Mouse (Mus musculus): ENCODE measurements around the gene Lhx4.

The Lhx4 gene

DNA sequence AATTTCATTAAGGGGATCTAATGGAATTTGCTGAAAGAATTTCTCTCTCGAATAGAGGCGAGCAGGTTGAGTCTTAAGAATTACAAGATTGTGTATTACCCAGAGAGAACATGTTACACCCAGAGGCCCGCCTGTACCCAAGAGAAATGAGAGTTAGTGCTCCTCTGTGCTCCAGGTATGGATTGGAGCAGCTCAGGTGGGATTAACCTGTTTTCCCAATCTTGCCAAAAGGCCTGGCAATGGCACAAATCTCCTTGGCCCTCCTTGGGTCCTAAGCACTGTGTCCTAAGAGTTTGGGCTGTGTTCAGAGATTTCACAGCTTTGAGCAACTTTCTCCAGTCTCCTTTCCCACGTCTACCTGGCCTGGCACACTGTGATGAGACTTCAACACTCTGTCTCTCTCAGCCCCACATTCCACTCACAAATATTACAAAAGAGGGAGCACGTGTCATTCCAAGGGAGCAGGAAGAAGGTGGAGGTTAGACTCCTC is 48.2 kb downstream of the Lhx4 start:
- in situ Hi-C loops (cut with MboI, MseI): no loop called here

DNA sequence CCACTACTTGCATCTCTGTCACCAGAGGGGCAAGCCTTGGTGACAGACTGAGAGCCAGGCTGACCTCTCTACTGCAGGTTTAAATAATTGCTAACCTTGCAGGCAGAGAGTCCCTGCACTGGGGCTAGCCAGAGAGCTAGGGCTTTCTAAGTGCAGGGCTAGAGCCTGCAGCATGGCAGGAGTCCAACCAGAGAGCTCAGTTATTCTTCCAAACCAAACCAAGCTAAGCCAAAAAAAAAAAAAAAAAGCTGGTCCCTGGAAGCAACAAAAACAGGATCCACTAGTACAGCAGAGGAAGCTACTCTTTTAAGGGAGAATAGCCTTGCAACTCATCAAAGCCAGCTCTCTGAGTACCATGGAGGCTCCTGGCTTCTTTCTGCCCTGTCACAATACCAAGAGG is 50.6 kb downstream of the Lhx4 start:
- in situ Hi-C loops (cut with MboI, MseI): no loop called here

DNA sequence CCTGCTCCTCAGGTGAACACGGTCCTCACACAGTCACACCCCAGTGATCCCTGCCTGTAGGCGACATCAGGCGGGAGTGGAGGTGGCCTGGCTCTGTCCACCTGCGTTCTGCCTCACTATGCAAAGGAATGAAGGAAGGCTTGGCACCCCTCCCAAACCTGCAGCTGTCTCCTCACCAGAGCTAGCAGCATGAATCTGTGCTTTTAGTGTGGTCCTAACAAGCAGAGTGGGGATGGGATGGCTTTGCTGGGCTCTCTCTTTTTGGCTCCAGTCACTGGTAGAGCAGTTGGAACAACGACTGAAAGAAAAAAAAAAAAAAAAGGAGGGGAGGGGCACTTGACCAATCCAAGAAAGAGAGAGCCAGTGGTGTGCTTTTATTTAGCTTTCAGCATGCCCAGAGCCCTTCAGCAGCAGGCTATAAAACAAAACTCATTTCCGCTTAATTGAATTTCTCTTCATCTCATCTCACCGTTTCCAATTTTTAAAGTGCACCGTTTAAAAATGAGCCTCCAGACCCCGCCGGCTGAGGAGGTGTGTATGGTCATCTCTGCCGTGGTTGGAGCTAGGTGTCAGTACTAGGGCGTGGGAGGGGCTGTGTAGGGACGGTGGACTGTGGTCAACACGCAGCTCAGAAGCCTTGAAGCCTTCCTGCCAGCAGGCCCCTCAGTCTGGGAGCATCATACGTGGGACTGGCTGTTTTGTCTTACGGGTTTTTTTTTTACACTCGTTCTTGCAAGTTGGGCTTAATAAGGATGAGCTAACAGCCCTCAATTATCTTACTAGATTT is 52.9 kb downstream of the Lhx4 start:
- in situ Hi-C loops (cut with MboI, MseI): no loop called here

DNA sequence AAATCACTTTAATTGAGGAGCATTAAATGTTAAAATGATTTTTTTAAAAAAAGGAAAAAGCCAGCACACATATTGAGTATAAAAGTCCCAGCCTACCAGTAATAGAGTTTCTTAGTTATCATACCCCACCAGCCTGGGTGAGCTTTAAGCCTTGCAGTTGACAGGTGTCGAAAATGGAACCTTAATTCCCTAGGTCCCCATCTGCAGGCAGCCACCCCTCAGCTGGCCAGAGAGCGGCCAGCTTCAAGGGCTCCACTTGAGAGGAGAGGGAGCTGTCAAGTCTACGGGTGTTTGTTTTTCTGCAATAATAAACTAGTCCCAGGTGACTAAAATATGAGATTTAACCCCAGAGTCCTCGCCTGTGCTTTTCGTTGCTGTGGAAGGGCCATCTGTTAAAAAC is 58.0 kb downstream of the Lhx4 start:
- in situ Hi-C loops (cut with MboI, MseI): no loop called here

DNA sequence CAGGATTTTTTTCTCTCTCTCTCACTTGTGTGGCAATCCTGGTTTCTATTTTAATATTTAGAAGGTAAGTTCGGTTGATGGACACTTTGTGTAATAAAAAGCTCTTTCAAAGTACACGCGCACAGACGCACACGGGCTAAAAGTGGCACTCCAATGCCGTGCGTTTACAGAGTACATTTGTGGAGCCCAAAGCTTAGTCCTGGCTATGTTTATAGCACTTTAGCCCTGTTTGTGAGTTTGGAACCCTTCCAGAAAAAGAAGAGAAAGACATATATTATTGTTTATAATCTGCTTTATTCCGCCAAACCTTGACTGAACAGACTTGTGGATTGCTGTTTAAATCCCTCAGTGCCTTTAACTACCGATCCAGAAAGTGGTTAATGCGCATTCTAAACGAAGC is 58.5 kb downstream of the Lhx4 start:
- in situ Hi-C loops (cut with MboI, MseI): no loop called here

DNA sequence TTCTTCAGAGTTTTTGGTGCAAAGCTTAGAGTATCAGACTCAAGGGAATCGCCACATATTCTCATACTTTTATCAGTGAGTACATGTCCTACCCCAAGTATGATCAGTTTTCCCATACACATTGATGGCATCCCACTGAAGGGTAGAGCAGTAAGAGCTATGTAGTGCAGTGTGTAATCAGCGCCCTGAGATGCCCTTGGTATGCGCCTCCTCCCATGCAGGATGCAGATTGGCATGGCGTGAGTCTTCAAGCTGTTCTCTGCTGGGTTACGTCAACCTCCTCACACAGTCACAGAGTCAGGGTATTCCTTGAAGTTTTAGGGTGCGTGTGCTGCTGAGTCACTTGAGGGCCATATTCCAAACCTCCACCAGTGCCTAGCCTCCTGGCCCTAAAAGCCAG is 59.3 kb downstream of the Lhx4 start:
- in situ Hi-C loops (cut with MboI, MseI): no loop called here

DNA sequence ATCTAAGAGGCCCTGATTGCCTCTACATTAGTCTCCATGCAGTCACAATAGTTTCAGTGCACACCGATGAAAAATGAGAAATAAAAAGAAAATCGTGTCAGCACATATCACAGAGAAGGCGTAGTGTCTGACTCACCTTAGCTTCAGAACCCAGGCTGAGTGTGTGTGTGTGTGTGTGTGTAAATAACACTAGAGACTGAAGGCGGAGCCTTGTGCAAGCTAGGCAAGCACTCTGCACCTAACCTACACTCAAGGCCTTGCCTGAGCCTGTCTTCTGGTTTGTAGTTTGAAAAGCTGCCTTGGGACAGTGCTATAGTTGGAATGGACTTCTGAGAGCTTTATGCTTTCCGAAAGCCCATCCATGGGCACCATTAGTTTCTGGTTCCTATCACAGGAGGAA is 61.9 kb downstream of the Lhx4 start:
- in situ Hi-C loops (cut with MboI, MseI): no loop called here

DNA sequence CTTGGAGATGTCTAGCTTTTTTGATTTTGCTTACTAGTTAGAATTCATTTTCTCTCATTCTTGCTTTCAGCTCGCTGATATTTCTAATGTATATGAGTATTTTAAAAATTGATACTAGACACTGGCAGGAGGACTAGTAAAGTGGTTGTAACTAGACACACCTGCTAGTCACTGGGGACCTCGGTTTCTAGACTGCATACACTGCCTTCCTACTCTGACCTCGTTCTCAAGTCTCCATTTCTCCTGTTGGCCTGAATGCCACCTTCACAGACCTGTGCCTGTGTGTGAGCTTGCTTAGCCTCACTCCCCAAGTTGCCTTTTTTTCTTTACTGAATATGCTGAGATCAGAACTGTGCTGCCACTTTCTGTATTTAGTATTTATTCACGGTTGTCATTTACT is 62.3 kb downstream of the Lhx4 start:
- in situ Hi-C loops (cut with MboI, MseI): no loop called here

DNA sequence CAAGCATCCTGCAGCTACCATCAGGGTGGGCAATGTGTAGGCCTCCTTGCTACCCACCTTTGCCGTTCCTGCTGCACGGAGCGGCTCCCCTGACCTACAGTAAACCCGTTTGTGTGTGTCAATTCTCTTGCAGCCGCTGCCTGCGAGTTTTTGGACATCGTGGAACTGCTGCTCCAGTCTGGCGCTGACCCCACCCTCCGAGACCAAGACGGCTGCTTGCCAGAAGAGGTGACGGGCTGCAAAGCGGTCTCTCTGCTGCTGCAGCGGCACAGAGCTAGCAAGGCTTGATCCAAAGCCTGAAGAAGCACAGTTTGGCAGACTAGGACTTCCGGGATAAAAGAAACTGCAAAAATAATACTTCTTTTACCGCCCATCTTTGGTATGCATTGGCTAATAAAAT is 64.7 kb downstream of the Lhx4 start:
- in situ Hi-C loops (cut with MboI, MseI): no loop called here

DNA sequence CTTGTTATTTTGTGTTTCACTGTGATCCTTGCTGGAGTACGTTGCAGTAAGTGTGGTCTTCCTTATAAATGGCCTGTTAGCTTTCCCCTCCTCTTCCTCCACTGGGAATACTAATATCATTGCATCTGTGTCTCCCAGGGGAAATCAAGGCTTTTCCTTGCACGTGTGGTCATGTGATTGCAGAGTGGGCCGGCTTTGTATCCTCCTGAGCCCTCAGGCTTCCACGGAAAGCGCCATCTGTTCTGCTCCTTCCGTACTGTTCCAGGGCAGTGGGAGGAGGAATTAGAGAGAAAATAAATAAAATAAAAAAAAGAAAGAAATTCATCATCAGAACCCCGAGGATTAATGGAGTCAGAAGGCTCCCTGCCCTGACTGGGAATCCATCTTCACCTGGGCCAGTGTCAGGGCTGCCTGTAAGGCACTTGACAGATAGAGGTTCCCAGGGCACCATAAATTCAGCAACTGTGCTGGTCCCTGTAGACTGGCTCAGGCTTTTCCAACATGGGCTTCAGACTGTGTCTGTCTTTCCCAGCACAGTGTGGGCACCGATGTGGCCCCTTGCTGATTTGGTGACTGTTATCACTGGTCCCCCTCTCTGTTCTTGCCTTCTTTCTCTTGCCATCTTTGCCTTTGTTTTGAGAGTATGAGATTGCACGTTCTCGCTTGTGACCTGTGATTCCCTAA is 70.2 kb downstream of the Lhx4 start:
- in situ Hi-C loops (cut with MboI, MseI): no loop called here

DNA sequence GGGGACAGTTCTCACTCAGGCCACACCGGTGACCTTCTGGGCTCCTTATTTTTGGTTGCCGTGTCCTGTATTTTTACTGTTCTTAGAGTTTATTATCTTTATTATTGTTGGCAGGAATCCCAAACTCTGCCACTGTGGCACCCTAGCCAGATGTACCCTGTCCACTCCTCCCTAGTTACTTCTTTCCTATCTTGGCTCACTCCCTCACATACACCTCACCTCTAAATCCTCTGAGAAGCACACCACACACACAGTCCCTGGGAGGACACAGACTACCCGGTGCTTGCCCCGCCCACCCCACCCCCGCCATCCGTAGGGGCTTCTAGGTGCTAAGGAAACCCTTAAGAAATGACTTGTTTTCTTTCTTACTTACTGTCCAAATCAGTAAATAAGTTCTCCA is 75.9 kb downstream of the Lhx4 start:
- in situ Hi-C loops (cut with MboI, MseI): no loop called here

DNA sequence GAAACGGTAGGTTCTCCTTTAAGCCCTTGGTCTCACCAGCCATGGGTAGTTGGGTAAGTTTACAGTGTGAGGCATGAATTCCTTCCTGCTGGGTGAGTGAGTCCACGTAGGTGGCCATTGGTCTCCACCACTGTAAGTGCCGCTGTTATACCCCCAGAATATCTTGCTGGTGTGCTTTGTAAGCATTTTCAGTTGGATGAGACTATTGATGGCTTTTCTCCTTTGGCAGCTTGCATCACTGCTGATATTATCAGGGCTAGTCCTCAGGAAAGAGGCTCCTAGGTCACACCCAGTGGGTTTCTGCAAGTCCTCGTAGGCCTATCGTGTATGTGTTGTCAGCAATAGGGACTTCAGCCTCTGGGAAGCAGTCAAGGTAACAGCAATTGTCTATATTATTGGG is 87.5 kb downstream of the Lhx4 start:
- in situ Hi-C loops (cut with MboI, MseI): no loop called here

DNA sequence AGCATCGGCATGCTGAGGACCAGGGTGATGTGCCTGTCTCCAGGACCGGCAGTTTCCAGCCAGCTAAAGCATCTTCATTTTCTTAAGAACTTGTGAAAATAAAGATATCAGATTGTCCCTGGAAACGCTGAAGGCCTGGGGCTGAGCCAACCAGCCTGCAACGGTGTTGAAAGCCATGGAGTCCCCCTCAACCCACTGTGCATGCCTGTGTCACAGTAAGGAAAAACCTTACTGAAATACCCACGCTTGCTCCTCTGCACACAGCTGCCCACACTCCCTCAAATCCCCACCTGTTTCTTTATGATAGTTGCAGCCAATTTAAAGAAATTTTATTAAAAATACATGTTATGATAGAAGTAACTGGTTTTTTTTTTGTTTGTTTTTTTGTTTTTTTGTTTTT is 95.2 kb downstream of the Lhx4 start:
- in situ Hi-C loops (cut with MboI, MseI): no loop called here

DNA sequence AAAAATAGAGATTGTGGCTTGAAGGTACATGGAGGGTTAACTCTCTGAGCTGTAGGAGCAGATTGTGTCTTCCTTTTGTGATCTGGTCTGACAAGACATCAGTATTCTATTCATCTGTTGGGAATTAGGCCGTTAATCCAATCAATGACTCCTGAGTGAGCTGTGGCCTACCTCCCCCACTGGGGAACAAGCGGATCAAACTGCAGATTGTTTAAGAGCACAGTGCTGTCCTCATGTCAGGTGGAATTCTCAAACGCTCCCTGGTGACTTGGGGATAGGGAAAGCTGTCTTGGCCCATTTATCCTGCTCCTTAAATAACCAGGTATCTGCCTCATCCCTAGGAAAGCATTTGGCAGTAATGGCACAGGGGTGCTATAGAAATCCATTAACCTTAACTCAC is 96.5 kb downstream of the Lhx4 start:
- in situ Hi-C loops (cut with MboI, MseI): no loop called here

DNA sequence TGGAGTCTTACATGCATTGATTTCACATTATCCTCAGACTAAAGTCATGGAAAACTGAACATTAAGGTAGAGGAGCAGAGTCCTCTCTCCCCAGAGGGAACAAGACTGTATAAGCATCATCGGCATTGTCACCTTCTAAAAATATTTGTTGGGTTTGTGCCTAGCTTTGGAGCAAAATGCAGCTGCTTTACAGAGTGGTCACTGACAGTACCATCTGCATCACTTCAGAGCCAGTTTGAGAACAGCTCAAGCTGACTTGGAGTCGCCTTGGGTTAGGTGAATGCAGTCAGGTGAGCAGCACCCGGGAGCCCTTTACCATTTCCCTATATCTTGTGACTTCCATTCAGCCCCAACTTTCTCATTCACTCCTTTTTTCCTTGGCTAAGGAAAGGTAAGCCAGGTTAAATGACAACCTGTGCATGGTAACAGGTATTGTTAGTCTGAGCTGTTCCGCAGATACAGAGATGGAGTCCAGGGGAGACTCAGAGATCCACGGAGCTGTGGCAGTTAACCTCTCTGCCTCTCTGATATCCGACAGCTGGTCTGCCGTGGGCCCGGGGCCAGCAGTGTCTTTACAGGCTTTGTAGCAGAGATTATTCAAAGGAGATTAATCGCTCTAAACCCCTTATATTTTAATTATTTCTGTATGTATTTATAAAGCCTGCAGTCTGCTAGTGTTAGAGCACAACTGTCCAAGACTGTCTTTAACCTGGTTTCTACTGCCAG is 101.2 kb downstream of the Lhx4 start:
- in situ Hi-C loops (cut with MboI, MseI): no loop called here

All from regulatory T cell (primary cell).